Mouse (Mus musculus) right cerebral cortex, postnatal 25 days (tissue): ENCODE data around the gene Tmem212.
"Not testable (repeated sequence)": the region's sequence is repeated elsewhere in the genome, so short reads cannot be mapped to it uniquely, and the experiment has no call there.

Experiments used
- DNase-seq: peaks from one replicate; pipeline ENCODE4 v3.0.0; 2022

The Tmem212 gene

GRCm38 (mm10) chr3:27896318-27896892 is at the start of gene Tmem212:
Tmem212 (minus strand) TSS chr3:27896368.
- DNase-seq: no peak

GRCm38 (mm10) chr3:27945397-27945796 is 49.2 kb upstream of the Tmem212 start:
- not testable (repeated sequence) for DNase-seq

- DNase-seq: no peak
Measured at GRCm38 (mm10) chr3:27942991-27943390, 46.8 kb upstream of the Tmem212 start.

GRCm38 (mm10) chr3:27941634-27942033 is 45.5 kb upstream of the Tmem212 start:
- no peak for DNase-seq

- peak; percentile 45 for DNase-seq
Measured at GRCm38 (mm10) chr3:27938381-27939323, 42.5 kb upstream of the Tmem212 start, which contains the start of gene Pld1. Pld1 (plus strand) TSS chr3:27938695.

- no peak for DNase-seq
Measured at GRCm38 (mm10) chr3:27937144-27938110, 41.3 kb upstream of the Tmem212 start.

- no peak for DNase-seq
Measured at GRCm38 (mm10) chr3:27936731-27937130, 40.6 kb upstream of the Tmem212 start.

- DNase-seq: no peak
Measured at GRCm38 (mm10) chr3:27935644-27936043, 39.5 kb upstream of the Tmem212 start.

- DNase-seq: no peak
Measured at GRCm38 (mm10) chr3:27932391-27932790, 36.2 kb upstream of the Tmem212 start.

- peak; percentile 14 for DNase-seq
Measured at GRCm38 (mm10) chr3:27929219-27929618, 33.1 kb upstream of the Tmem212 start.

- no peak for DNase-seq
Measured at GRCm38 (mm10) chr3:27924037-27924436, 27.9 kb upstream of the Tmem212 start.

GRCm38 (mm10) chr3:27921268-27922020 is 25.3 kb upstream of the Tmem212 start:
- DNase-seq: no peak

- no peak for DNase-seq
Measured at GRCm38 (mm10) chr3:27918656-27919436, 22.7 kb upstream of the Tmem212 start.

GRCm38 (mm10) chr3:27909016-27909415 is 12.8 kb upstream of the Tmem212 start:
- DNase-seq: no peak

GRCm38 (mm10) chr3:27908316-27908715 is 12.1 kb upstream of the Tmem212 start:
- DNase-seq: no peak

- no peak for DNase-seq
Measured at GRCm38 (mm10) chr3:27907301-27907700, 11.1 kb upstream of the Tmem212 start.

GRCm38 (mm10) chr3:27906647-27907209 is 10.6 kb upstream of the Tmem212 start:
- no peak for DNase-seq

GRCm38 (mm10) chr3:27904659-27905330 is 8.6 kb upstream of the Tmem212 start:
- no peak for DNase-seq

GRCm38 (mm10) chr3:27901846-27902245 is 5.7 kb upstream of the Tmem212 start:
- no peak for DNase-seq

GRCm38 (mm10) chr3:27899012-27899726 is 3.0 kb upstream of the Tmem212 start:
- DNase-seq: no peak
